Mouse (Mus musculus): ENCODE results near the gene Yap1. TPM values are rescaled to one million over a fixed set of nuclear protein-coding genes. Genes with fewer than 3 reads are reported as not detected.
A peak's percentile ranks its signal among the peaks of the same experiment; 100 is the strongest.
"Not testable (repeated sequence)": the region's sequence is repeated elsewhere in the genome, so short reads cannot be mapped to it uniquely, and the experiment has no call there.

Yap1 gene
- polyA plus RNA-seq, 1 experiment, result 46.6 TPM

- Histone ChIP-seq H3K4me3 (ENCODE audit: low read depth, low read length) (no peak overlapping the region), H3K4me1 (ENCODE audit: control insufficient read depth, insufficient read depth, insufficient read length, low read length) (no peaks in the 10 kb centered on the region), H3K27ac (ENCODE audit: insufficient read depth, low read depth, low read length) (no peak overlapping the region), H3K27me3 (ENCODE audit: control insufficient read depth, insufficient read depth, low read length) (no peaks in the 10 kb centered on the region; the same call in 1 of the 2 replicates), H3K36me3 (ENCODE audit: control insufficient read depth, insufficient read depth, low read length) (no peaks in the 10 kb centered on the region)
- WGBS, result 82% methylated on average over 5 of the region's 5 CpGs
- TF ChIP-seq CTCF (IDR thresholded peaks at IDR 0.05; ENCODE audit: extremely low read depth, insufficient read length, insufficient replicate concordance, low read depth, low read length) (no peak), POLR2A (IDR thresholded peaks at IDR 0.05; ENCODE audit: low read depth, low read length) (no peak)
Measured at GRCm38 (mm10) chr9:7903825-7904224, 100.6 kb downstream of the Yap1 start.

- 80% methylated on average over 2 of the region's 2 CpGs for WGBS
- no peaks in the 10 kb centered on the region for H3K36me3 ChIP-seq (ENCODE audit: control insufficient read depth, insufficient read depth, low read length)
Measured at GRCm38 (mm10) chr9:7903262-7903661, 101.1 kb downstream of the Yap1 start.

GRCm38 (mm10) chr9:7902311-7902710 lies 102.1 kb downstream of the Yap1 start:
- TF ChIP-seq CTCF (IDR thresholded peaks at IDR 0.05; ENCODE audit: extremely low read depth, insufficient read length, insufficient replicate concordance, low read depth, low read length) (no peak), POLR2A (IDR thresholded peaks at IDR 0.05; ENCODE audit: low read depth, low read length) (no peak)
- Histone ChIP-seq H3K4me1 (ENCODE audit: control insufficient read depth, insufficient read depth, insufficient read length, low read length) (no peaks in the 10 kb centered on the region), H3K27me3 (ENCODE audit: control insufficient read depth, insufficient read depth, low read length) (no peaks in the 10 kb centered on the region; the same call in 1 of the 2 replicates), H3K27ac (ENCODE audit: insufficient read depth, low read depth, low read length) (no peak overlapping the region), H3K4me3 (ENCODE audit: low read depth, low read length) (no peak overlapping the region), H3K36me3 (ENCODE audit: control insufficient read depth, insufficient read depth, low read length) (no peaks in the 10 kb centered on the region)
- WGBS, result 70% methylated on average over 7 of the region's 7 CpGs

More at GRCm38 (mm10) chr9:7903262-7903661, 101.1 kb downstream of the Yap1 start:
- Histone ChIP-seq H3K27me3 (ENCODE audit: control insufficient read depth, insufficient read depth, low read length) (no peaks in the 10 kb centered on the region; the same call in 1 of the 2 replicates), H3K4me3 (ENCODE audit: low read depth, low read length) (no peak overlapping the region), H3K27ac (ENCODE audit: insufficient read depth, low read depth, low read length) (no peak overlapping the region), H3K4me1 (ENCODE audit: control insufficient read depth, insufficient read depth, insufficient read length, low read length) (no peaks in the 10 kb centered on the region)
- no peak for TF ChIP-seq CTCF (IDR thresholded peaks at IDR 0.05; ENCODE audit: extremely low read depth, insufficient read length, insufficient replicate concordance, low read depth, low read length)
- no peak for TF ChIP-seq POLR2A (IDR thresholded peaks at IDR 0.05; ENCODE audit: low read depth, low read length)

DNA sequence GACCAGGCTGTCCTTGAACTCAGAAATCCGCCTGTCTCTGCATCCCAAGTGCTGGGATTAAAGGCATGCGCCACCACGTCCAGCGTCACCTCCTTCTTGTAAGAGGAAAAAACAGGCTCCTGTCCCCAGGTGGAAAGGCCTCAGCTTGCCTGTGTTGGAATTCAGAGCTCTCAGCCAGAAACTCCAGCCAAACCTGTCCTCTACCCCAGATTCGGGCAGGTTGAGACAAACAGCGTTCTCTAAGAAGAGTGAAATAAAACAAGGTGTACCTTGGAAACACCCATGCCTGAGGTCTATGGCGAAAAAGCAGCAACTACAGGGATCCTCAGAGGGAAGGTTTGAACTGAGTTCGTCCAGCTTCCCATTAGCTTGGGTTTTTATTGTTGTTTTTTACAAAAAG lies 103.4 kb downstream of the Yap1 start:
- Histone ChIP-seq H3K4me3 (ENCODE audit: low read depth, low read length) (no peak overlapping the region), H3K27me3 (ENCODE audit: control insufficient read depth, insufficient read depth, low read length) (no peaks in the 10 kb centered on the region; the same call in 1 of the 2 replicates), H3K36me3 (ENCODE audit: control insufficient read depth, insufficient read depth, low read length) (no peaks in the 10 kb centered on the region), H3K27ac (ENCODE audit: insufficient read depth, low read depth, low read length) (no peak overlapping the region), H3K4me1 (ENCODE audit: control insufficient read depth, insufficient read depth, insufficient read length, low read length) (no peaks in the 10 kb centered on the region)
- WGBS, result 89% methylated on average over 8 of the region's 8 CpGs
- TF ChIP-seq POLR2A (IDR thresholded peaks at IDR 0.05; ENCODE audit: low read depth, low read length) (no peak), CTCF (IDR thresholded peaks at IDR 0.05; ENCODE audit: extremely low read depth, insufficient read length, insufficient replicate concordance, low read depth, low read length) (no peak)

DNA sequence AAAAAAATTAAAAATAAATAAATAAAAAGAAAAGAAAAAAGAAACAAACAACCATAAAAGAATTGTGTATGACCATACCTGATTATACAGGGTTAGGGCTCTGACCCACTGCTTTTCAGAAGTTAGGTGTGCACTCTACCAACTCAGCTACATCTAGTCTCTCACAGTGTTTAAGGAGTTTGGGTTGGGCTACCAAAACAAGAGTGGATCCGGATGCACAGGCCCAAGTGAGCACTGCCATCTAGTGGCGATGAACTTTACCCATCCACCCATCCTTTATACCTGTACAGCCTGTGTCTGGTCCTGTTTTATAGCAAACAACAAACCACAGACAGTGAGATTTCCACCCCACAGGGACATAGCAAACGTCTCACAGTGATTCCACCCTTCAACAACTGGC lies 106.9 kb downstream of the Yap1 start:
- Histone ChIP-seq H3K4me3 (ENCODE audit: low read depth, low read length) (no peak overlapping the region), H3K27ac (ENCODE audit: insufficient read depth, low read depth, low read length) (no peak overlapping the region), H3K27me3 (ENCODE audit: control insufficient read depth, insufficient read depth, low read length) (no peaks in the 10 kb centered on the region), H3K4me1 (ENCODE audit: control insufficient read depth, insufficient read depth, insufficient read length, low read length) (no peaks in the 10 kb centered on the region), H3K36me3 (ENCODE audit: control insufficient read depth, insufficient read depth, low read length) (no peaks in the 10 kb centered on the region)
- under 1% methylated on average over 3 of the region's 3 CpGs for WGBS
- TF ChIP-seq CTCF (IDR thresholded peaks at IDR 0.05; ENCODE audit: extremely low read depth, insufficient read length, insufficient replicate concordance, low read depth, low read length) (peak; percentile 87; the same call in 1 of the 2 replicates), POLR2A (IDR thresholded peaks at IDR 0.05; ENCODE audit: low read depth, low read length) (no peak)

- not testable (repeated sequence) for H3K4me1 ChIP-seq (ENCODE audit: control insufficient read depth, insufficient read depth, insufficient read length, low read length); H3K27me3 ChIP-seq (ENCODE audit: control insufficient read depth, insufficient read depth, low read length); H3K36me3 ChIP-seq (ENCODE audit: control insufficient read depth, insufficient read depth, low read length); H3K27ac ChIP-seq (ENCODE audit: insufficient read depth, low read depth, low read length); H3K4me3 ChIP-seq (ENCODE audit: low read depth, low read length)
- 100% methylated on average over 1 of the region's 1 CpGs for WGBS
Measured at GRCm38 (mm10) chr9:7891796-7892195, 112.6 kb downstream of the Yap1 start.

DNA sequence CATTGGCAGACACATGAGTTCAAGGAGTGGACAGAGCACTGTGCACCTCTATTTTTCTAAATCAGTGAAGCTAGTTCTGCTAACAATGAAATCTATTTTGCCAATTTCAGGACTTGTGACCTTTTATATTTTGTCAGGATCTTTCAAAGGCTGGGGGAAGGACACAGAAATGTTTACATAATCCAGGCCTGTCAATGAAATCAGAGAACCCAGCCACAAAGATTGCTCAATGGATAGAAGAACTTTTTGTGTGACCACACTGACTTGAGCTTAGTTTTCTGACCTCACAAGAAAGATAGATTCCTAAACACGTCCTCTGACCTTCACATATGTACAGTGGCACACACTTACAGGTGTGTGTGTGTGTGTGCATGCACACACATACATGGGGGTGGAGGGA lies 113.2 kb downstream of the Yap1 start:
- no peak overlapping the region for H3K4me3 ChIP-seq (ENCODE audit: low read depth, low read length)
- TF ChIP-seq POLR2A (IDR thresholded peaks at IDR 0.05; ENCODE audit: low read depth, low read length) (no peak), CTCF (IDR thresholded peaks at IDR 0.05; ENCODE audit: extremely low read depth, insufficient read length, insufficient replicate concordance, low read depth, low read length) (no peak)
- 68% methylated on average over 1 of the region's 1 CpGs for WGBS
- no peaks in the 10 kb centered on the region for H3K36me3 ChIP-seq (ENCODE audit: control insufficient read depth, insufficient read depth, low read length)
- H3K27me3 ChIP-seq (ENCODE audit: control insufficient read depth, insufficient read depth, low read length), result no peaks in the 10 kb centered on the region
- no peaks in the 10 kb centered on the region for H3K4me1 ChIP-seq (ENCODE audit: control insufficient read depth, insufficient read depth, insufficient read length, low read length)
- no peak overlapping the region for H3K27ac ChIP-seq (ENCODE audit: insufficient read depth, low read depth, low read length)

DNA sequence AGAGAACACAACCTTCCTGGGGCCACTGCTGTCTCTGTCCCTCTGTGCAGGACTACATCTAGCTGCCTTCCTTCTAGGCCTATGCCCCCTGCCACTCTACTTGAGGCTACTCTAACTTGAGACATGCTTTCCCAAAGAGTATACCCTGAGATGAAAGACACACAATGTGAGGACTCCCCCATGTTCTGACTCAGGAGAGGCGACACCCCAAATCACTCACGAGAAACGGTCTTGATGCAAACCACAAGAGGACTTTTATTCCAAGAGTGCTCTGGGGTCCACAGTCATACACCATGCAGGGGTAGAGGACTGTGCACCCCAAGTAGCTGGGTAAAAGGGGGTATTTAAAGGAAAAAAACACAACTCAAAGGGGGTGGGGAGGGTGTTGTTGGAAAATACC lies 120.0 kb downstream of the Yap1 start:
- Histone ChIP-seq H3K27me3 (ENCODE audit: control insufficient read depth, insufficient read depth, low read length) (no peaks in the 10 kb centered on the region), H3K4me3 (ENCODE audit: low read depth, low read length) (no peak overlapping the region), H3K27ac (ENCODE audit: insufficient read depth, low read depth, low read length) (no peak overlapping the region), H3K36me3 (ENCODE audit: control insufficient read depth, insufficient read depth, low read length) (no peaks in the 10 kb centered on the region), H3K4me1 (ENCODE audit: control insufficient read depth, insufficient read depth, insufficient read length, low read length) (no peaks in the 10 kb centered on the region)
- TF ChIP-seq CTCF (IDR thresholded peaks at IDR 0.05; ENCODE audit: extremely low read depth, insufficient read length, insufficient replicate concordance, low read depth, low read length), result no peak
- TF ChIP-seq POLR2A (IDR thresholded peaks at IDR 0.05; ENCODE audit: low read depth, low read length), result no peak
- 96% methylated on average over 3 of the region's 3 CpGs for WGBS

Data from small intestine, adult 2 months (tissue).